Mouse (Mus musculus) lung, embryonic 15.5 days (tissue): Measurements from ENCODE around the gene Btbd6. TPM values are rescaled to one million over a fixed set of nuclear protein-coding genes. Genes with fewer than 3 reads are reported as not detected.

Experiments
- polyA plus RNA-seq: library from polyadenylated mRNA; unstranded; fragments of >200 nt; fragmentation: Nextera tagmentation; extraction: Ambion mirVana; gene quantifications from 2 replicates; pipeline ENCODE4 v1.2.1, GENCODE M21; 2015

Gene Btbd6
- polyA plus RNA-seq, 1 experiment from 2014 or later, result 28.1 TPM

Other genes starting within 250 kb of the Btbd6 start
- 12.7 and 17.9 TPM in 2 replicates for gene Pld4, start 215.8 kb upstream of the Btbd6 start, polyA plus RNA-seq
- 0.72 and 0.98 TPM in 2 replicates for gene Ahnak2, start 173.8 kb upstream of the Btbd6 start, polyA plus RNA-seq
- gene Clba1, start 167.5 kb upstream of the Btbd6 start, polyA plus RNA-seq, result 6.9 and 7.4 TPM in 2 replicates
- 125 and 129 TPM in 2 replicates for gene Cdca4, start 147.1 kb upstream of the Btbd6 start, polyA plus RNA-seq
- 0.13 and 0.79 TPM in 2 replicates for gene Gpr132, start 108.3 kb upstream of the Btbd6 start, polyA plus RNA-seq
- gene Jag2, start 46.7 kb upstream of the Btbd6 start, polyA plus RNA-seq, result 6.2 and 7.2 TPM in 2 replicates
- 103 and 120 TPM in 2 replicates for gene Nudt14, start 34.4 kb upstream of the Btbd6 start, polyA plus RNA-seq
- 56.1 and 63.3 TPM in 2 replicates for gene Brf1, start 24.2 kb downstream of the Btbd6 start, polyA plus RNA-seq
- gene Pacs2, start 38.0 kb downstream of the Btbd6 start, polyA plus RNA-seq, result 11.7 and 13.2 TPM in 2 replicates
- gene Tex22, start 98.0 kb downstream of the Btbd6 start, polyA plus RNA-seq, result not detected in 2 replicates
- 13.5 and 14.7 TPM in 2 replicates for gene Mta1, start 121.8 kb downstream of the Btbd6 start, polyA plus RNA-seq
- gene Crip2, start 163.8 kb downstream of the Btbd6 start, polyA plus RNA-seq, result 436 and 471 TPM in 2 replicates
- 414 and 454 TPM in 2 replicates for gene Crip1, start 169.8 kb downstream of the Btbd6 start, polyA plus RNA-seq
- gene Tedc1, start 179.9 kb downstream of the Btbd6 start, polyA plus RNA-seq, result 38.4 and 38.6 TPM in 2 replicates
- gene Tmem121, start 209.4 kb downstream of the Btbd6 start, polyA plus RNA-seq, result 8.2 and 9.0 TPM in 2 replicates